Mouse (Mus musculus) layer of hippocampus, adult 2 months (tissue): Measurements from ENCODE around the gene Ubfd1. TPM values are rescaled to one million over a fixed set of nuclear protein-coding genes. Genes with fewer than 3 reads are reported as not detected.
A peak's percentile ranks its signal among the peaks of the same experiment; 100 is the strongest.

ENCODE experiments used
- DNase-seq, 2 experiments: peaks; one replicate each; pipeline ENCODE4 v3.0.0; 2022; ENCODE audit warnings: low spot score in 2 of 2
- H3K27ac ChIP-seq: fragments of 200-600 bp; 2 replicates; pipeline ENCODE4 v1.8.1; 2022
- H3K4me3 ChIP-seq: fragments of 200-600 bp; 2 replicates; pipeline ENCODE4 v1.8.1; 2022; ENCODE audit warnings: mild to moderate bottlenecking
- CTCF ChIP-seq: fragments of 200-600 bp; conservative IDR thresholded peaks from 2 replicates; pipeline ENCODE4 v1.8.1; 2022; ENCODE audit warnings: antibody characterized with exemption, mild to moderate bottlenecking, moderate library complexity
- total RNA-seq, 2 experiments: library from RNA; stranded (reverse); gene quantifications; 2 replicates each; pipeline ENCODE4 v1.2.3; 2021

Gene Ubfd1
- total RNA-seq, 2 experiments from 2014 or later: 49.6 to 50.7 TPM

DNA sequence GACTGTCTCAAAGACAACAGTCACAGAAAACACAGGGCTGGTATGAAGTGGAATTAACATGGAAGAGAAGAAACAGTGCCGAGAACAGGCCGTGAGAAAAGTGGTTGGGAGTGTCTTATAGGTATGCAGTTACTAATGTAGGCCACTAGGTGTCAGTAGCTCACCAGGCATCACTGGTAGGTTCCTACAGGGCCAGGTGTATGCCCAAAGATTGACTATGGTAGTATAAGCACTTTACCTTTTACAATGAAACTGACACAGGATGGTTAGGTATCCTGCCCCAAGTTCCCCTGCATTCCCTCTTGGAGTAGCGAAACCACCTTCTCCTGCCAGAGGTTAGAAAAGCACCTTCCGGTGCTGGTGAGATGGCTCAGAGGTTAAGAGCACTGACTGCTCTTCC is 32.2 kb downstream of the Ubfd1 start:
- no peak overlapping the region for H3K27ac ChIP-seq
- peak; percentile 88 for TF ChIP-seq CTCF
- DNase-seq: peak; percentile 22 to 34
- H3K4me3 ChIP-seq: no peak overlapping the region

DNA sequence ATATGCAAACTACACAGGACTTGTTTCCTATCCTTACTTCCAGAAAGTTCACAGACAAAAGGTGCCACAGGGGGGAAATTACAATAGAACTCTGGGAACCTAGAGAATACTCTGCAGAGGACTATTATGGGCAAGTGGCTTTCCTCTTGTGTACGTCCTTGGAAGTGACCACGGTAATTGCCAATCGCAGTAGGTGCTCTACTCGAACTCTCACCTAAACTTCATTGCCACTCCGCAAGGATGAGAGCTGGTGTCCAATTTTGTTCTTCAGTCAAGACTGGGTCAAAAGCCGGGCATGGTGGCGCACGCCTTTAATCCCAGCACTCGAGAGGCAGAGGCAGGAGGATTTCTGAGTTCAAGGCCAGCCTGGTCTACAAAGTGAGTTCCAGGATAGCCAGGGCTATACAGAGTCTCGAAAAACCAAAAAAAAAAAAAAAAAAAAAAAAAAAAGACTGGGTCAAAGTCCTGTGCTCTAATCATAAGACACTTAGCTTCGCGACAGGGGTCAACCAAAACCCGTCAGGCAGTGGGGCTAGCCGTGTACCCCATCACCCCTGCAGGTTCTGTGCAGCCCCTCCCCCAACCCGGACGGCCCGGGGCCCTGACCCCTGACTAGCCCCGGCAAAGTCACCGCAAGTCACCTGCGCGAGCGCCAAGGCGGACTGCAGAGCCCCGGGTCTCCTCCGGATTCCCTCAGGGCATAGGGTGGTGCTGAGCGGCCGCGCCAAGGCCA is 34.2 kb downstream of the Ubfd1 start:
- peak overlapping the region; percentile 67 for H3K4me3 ChIP-seq
- peak in 1 of 2 experiments; percentile 43 for DNase-seq
- peak overlapping the region; percentile 97 for H3K27ac ChIP-seq

DNA sequence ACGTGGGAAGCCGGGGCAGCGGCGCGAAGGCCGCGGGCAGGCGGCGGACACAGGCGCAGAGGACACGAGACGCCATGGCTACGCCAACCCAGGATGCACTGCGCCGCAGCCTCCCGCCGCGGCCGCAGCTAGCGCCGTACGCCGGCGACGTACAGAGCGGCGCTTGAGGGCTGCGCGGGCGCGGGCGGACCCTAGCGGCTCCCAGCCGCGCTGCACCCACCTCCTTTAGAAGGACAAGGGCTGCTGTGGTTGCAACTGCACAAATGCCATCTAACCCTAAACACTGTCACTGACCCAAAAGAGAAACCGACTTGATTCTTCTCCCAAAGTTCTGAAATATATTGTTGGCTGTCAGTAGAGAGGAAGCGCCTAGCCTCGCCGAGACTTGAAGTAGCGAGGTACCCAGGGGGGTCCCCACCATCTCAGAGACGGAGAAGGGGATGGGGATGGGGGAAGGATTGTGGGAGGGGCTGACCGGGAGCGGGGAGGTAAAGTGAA is 34.8 kb downstream of the Ubfd1 start, which contains the start of gene Ndufab1:
Gene Ndufab1, minus strand, starts transcription at position 140 of the 498 bp plus-strand sequence.
- Histone ChIP-seq H3K27ac (peak within 1 kb of the TSS; percentile 97), H3K4me3 (peak within 1 kb of the TSS; percentile 67)
- TF ChIP-seq CTCF: peak; percentile 87
- DNase-seq: peak; percentile 83 to 87

DNA sequence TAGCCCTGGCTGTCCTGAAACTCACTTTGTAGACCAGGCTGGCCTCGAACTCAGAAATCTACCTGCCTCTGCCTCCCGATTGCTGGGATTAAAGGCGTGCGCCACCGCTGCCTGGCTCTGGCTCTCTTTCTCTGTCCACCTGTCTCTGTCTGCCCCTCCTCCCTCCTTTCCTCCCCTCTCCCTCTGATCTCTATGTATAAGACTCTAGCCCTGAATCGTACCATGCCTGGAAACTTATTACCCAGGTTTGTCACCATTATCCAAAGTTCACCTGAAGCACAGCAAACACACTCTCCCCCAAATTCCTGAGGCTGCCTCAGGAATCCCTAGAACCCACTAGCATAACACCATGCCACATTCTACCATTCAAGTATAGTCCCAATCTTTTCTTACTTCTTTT is 41.2 kb downstream of the Ubfd1 start:
- Histone ChIP-seq H3K4me3 (no peak overlapping the region), H3K27ac (no peak overlapping the region)
- TF ChIP-seq CTCF: no peak
- DNase-seq: no peak

DNA sequence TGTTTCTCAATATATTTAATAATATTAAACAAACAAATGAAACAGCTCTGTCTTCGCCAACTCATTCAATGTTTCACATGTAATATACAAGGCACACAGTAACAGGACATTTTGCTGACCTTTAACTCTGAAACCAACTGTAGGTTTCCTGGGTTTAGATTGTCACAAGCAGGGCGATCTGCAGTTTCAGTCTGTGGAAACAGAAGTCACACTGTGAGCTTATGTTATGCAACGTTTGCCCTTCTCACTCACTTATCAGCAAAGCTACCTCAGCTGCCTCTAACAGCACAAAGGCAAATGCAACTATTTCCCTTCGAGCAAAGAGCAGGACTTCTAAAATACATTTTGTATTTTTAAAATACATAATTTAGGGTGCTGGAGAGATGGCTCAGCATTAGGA is 56.5 kb downstream of the Ubfd1 start:
- Histone ChIP-seq H3K27ac (no peak overlapping the region), H3K4me3 (no peak overlapping the region)
- no peak for TF ChIP-seq CTCF
- no peak for DNase-seq

DNA sequence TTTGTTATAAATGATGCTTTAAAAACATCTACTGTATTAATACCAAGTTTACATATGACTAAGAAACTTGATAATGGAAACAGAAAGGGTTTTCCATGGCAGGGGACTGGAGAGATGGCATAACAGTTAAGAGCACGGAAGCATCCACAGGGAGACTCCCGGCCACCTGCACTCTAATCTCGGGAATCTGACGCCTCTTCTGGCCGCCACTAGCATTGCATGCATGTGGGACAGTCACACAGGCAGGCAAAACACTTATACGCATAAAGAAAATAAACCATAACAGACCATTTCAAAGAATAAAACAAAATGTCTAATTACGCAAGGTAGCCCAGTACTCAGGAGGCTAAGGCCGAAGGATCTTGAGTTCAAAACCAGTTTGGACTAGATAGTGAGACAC is 58.7 kb downstream of the Ubfd1 start:
- no peak for DNase-seq
- peak; percentile 44 for TF ChIP-seq CTCF

DNA sequence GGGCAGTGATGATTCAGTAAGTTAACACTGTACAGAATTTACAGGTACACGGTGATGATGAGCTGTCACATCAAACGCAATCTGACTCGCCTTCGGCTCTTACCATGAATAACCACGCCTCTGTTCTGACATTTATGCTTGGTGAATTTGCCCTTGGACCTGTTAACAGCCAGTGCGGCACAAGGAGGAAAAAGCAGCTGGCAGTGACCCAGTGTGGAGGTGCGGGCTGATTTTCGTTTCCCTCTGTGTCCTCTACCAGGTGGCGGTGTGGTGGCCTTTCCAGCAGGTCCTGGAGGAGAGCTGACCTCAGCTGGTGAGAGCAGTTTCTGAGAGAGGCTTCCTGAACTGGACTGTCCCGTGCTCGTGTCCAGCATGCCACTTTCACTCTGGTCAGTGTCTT is 60.0 kb downstream of the Ubfd1 start:
- TF ChIP-seq CTCF: no peak
- Histone ChIP-seq H3K4me3 (no peak overlapping the region), H3K27ac (no peak overlapping the region)
- no peak for DNase-seq

More for the DNA sequence above, 58.7 kb downstream of the Ubfd1 start:
- H3K4me3 ChIP-seq: no peak overlapping the region
- H3K27ac ChIP-seq: no peak overlapping the region

Other genes starting within 250 kb of the Ubfd1 start
- not detected for gene Scnn1b, start 202.1 kb upstream of the Ubfd1 start, total RNA-seq
- gene Cog7, start 85.5 kb upstream of the Ubfd1 start, total RNA-seq: 10 to 100 TPM; 41.6 to 44.3 TPM
- gene Gga2, start 46.0 kb upstream of the Ubfd1 start, total RNA-seq: 10 to 100 TPM; 29.9 to 32.5 TPM
- gene Ears2, start 88 bp downstream of the Ubfd1 start, total RNA-seq: 10 to 100 TPM in 1 of 2 experiments, 1 to 10 TPM in 1; 9.7 to 10.0 TPM
- gene Ndufab1, start 34.7 kb downstream of the Ubfd1 start, total RNA-seq: 100 to 1,000 TPM; 259 to 306 TPM
- gene Palb2, start 65.8 kb downstream of the Ubfd1 start, total RNA-seq: 1 to 10 TPM; 1.9 to 2.2 TPM
- gene Dctn5, start 65.9 kb downstream of the Ubfd1 start, total RNA-seq: 100 to 1,000 TPM; 101 to 104 TPM
- 1 to 10 TPM; 2.1 to 2.9 TPM for gene Plk1, start 92.3 kb downstream of the Ubfd1 start, total RNA-seq
- under 1 TPM; 0.39 to 0.41 TPM for gene Ern2, start 119.0 kb downstream of the Ubfd1 start, total RNA-seq
- 1 to 10 TPM; 2.7 to 3.3 TPM for gene Chp2, start 152.3 kb downstream of the Ubfd1 start, total RNA-seq
- 100 to 1,000 TPM; 788 to 796 TPM for gene Prkcb, start 221.6 kb downstream of the Ubfd1 start, total RNA-seq